Mouse (Mus musculus) neural tube, embryonic 12.5 days (tissue): ENCODE measurements at regions not wholly inside any gene's neighbourhood (a gene's known extent, or its start where the extent isn't known, plus 50 kb on each side); places are given as distances from the start of the nearest gene placed in this dataset.

Experiments used
- ATAC-seq: fragments of 200-750 bp; cut with Nextera tagmentation; 2 replicates; pipeline ENCODE4 v1.8.0; 2017; ENCODE audit warnings: low read depth, mild to moderate bottlenecking, moderate TSS enrichment, moderate library complexity; ENCODE audit not compliant: low FRiP score
- H3K27ac ChIP-seq: fragments of 300-500 bp; sonication (generic); 2 replicates; pipeline ENCODE4 v1.5.1; 2016
- H3K27me3 ChIP-seq: fragments of 300-500 bp; sonication (generic); replicated peaks from 2 replicates; pipeline ENCODE4 v1.6.1; 2016; ENCODE audit warnings: mild to moderate bottlenecking
- H3K36me3 ChIP-seq: fragments of 300-500 bp; sonication (generic); 2 replicates; pipeline ENCODE4 v1.6.1; 2016; ENCODE audit warnings: mild to moderate bottlenecking
- H3K4me1 ChIP-seq: fragments of 300-500 bp; sonication (generic); 2 replicates; pipeline ENCODE4 v1.6.1; 2016
- H3K4me2 ChIP-seq: fragments of 300-500 bp; sonication (generic); replicated peaks from 2 replicates; pipeline ENCODE4 v1.6.1; 2016; ENCODE audit warnings: mild to moderate bottlenecking
- H3K4me3 ChIP-seq: fragments of 300-500 bp; sonication (generic); 2 replicates; pipeline ENCODE4 v1.5.1; 2016
- H3K9ac ChIP-seq: fragments of 300-500 bp; sonication (generic); 2 replicates; pipeline ENCODE4 v1.6.1; 2016; ENCODE audit warnings: mild to moderate bottlenecking
- H3K9me3 ChIP-seq: fragments of 300-500 bp; sonication (generic); 2 replicates; pipeline ENCODE4 v1.6.1; 2016; ENCODE audit warnings: mild to moderate bottlenecking
- WGBS: fragments of 180-500 bp; shearing (Covaris S2); methylation state at CpG from one replicate; pipeline ENCODE4 v1.1.7; 2016; 5-methylcytosine and 5-hydroxymethylcytosine counted together

GRCm38 (mm10) chr5:111968701-111969100, 235.0 kb downstream of the Gm26897 start:
- Histone ChIP-seq H3K27me3 (no peaks in the 10 kb centered on the region), H3K27ac (no peak overlapping the region), H3K4me3 (no peak overlapping the region), H3K4me2 (no peak overlapping the region), H3K9ac (no peak overlapping the region), H3K9me3 (no peaks in the 10 kb centered on the region), H3K36me3 (no peaks in the 10 kb centered on the region), H3K4me1 (no peaks in the 10 kb centered on the region; the same call in 1 of the 2 replicates)
- WGBS: 82% methylated on average over 1 of the region's 1 CpGs
- no peak for ATAC-seq

- H3K9ac ChIP-seq: no peak overlapping the region
- H3K9me3 ChIP-seq: peaks cover 10% of the 10 kb centered on the region
- H3K4me2 ChIP-seq: no peak overlapping the region
- peaks cover 4% of the 10 kb centered on the region; the same call in 1 of the 2 replicates for H3K4me1 ChIP-seq
- no peaks in the 10 kb centered on the region for H3K27me3 ChIP-seq
- H3K4me3 ChIP-seq: no peak overlapping the region
- 89% methylated on average over 3 of the region's 3 CpGs for WGBS
- no peak for ATAC-seq
- no peaks in the 10 kb centered on the region for H3K36me3 ChIP-seq
- no peak overlapping the region for H3K27ac ChIP-seq
These were observed 237.5 kb downstream of the Gm26897 start for GRCm38 (mm10) chr5:111971193-111971592.

- H3K4me3 ChIP-seq: no peak overlapping the region
- peaks cover 4% of the 10 kb centered on the region; the same call in 1 of the 2 replicates for H3K4me1 ChIP-seq
- H3K9ac ChIP-seq: no peak overlapping the region
- H3K27ac ChIP-seq: no peak overlapping the region
- no peaks in the 10 kb centered on the region for H3K36me3 ChIP-seq
- WGBS: 79% methylated on average over 3 of the region's 3 CpGs
- H3K27me3 ChIP-seq: no peaks in the 10 kb centered on the region
- ATAC-seq: no peak
- H3K9me3 ChIP-seq: peaks cover 10% of the 10 kb centered on the region
- H3K4me2 ChIP-seq: no peak overlapping the region
These were observed 238.2 kb downstream of the Gm26897 start for GRCm38 (mm10) chr5:111971952-111972351.

DNA sequence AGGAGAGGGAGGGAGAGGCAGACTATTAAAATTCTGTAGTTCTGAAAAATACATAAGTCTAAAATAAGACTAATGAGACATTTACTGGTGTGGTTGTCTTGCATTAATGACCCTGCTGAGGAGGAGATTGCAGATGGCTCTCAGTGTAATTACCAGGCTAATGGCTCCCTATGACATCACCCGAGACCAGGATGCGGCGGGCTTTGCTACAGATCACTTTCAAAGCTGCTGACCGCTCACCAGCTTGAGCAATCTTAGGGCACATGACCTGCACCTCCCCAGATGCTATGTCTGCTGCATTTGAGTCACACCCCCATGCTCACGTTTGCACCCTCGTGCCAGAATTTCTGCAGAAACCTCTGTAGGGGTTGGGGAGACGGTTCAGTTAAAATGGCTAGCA, 242.0 kb downstream of the Gm26897 start:
- H3K27ac ChIP-seq: 0 out of 2 replicates have a peak overlapping the region, but pooled peaks have one; percentile 32
- 7% methylated on average over 7 of the region's 7 CpGs for WGBS
- H3K36me3 ChIP-seq: no peaks in the 10 kb centered on the region
- peaks cover 10% of the 10 kb centered on the region for H3K9me3 ChIP-seq
- no peak overlapping the region for H3K4me3 ChIP-seq
- H3K4me1 ChIP-seq: 0 out of 2 replicates have a peak, but pooled peaks cover 4% of the 10 kb centered on the region
- ATAC-seq: 0 out of 2 replicates have a peak, but pooled peaks have one; percentile 21
- H3K9ac ChIP-seq: no peak overlapping the region
- H3K27me3 ChIP-seq: no peaks in the 10 kb centered on the region
- no peak overlapping the region for H3K4me2 ChIP-seq

- Histone ChIP-seq H3K36me3 (no peaks in the 10 kb centered on the region), H3K4me3 (no peak overlapping the region), H3K4me1 (peaks cover 4% of the 10 kb centered on the region; the same call in 1 of the 2 replicates), H3K4me2 (no peak overlapping the region), H3K9me3 (peaks cover 6% of the 10 kb centered on the region), H3K9ac (no peak overlapping the region), H3K27me3 (no peaks in the 10 kb centered on the region), H3K27ac (no peak overlapping the region)
- no peak for ATAC-seq
- WGBS: 89% methylated on average over 3 of the region's 3 CpGs
These were observed 245.9 kb downstream of the Gm26897 start for GRCm38 (mm10) chr5:111979601-111980000.

GRCm38 (mm10) chr5:111982106-111982505, 248.4 kb downstream of the Gm26897 start:
- H3K9me3 ChIP-seq: no peaks in the 10 kb centered on the region
- no peak overlapping the region for H3K27ac ChIP-seq
- 93% methylated on average over 2 of the region's 2 CpGs for WGBS
- no peak overlapping the region for H3K4me3 ChIP-seq
- H3K4me1 ChIP-seq: no peaks in the 10 kb centered on the region; the same call in 1 of the 2 replicates
- ATAC-seq: no peak
- no peak overlapping the region for H3K9ac ChIP-seq
- H3K4me2 ChIP-seq: no peak overlapping the region
- no peaks in the 10 kb centered on the region for H3K27me3 ChIP-seq
- no peaks in the 10 kb centered on the region for H3K36me3 ChIP-seq

GRCm38 (mm10) chr5:111985997-111986396, 252.3 kb downstream of the Gm26897 start:
- Histone ChIP-seq H3K4me1 (no peaks in the 10 kb centered on the region; the same call in 1 of the 2 replicates), H3K27me3 (no peaks in the 10 kb centered on the region), H3K9me3 (no peaks in the 10 kb centered on the region), H3K4me2 (no peak overlapping the region), H3K9ac (no peak overlapping the region), H3K27ac (no peak overlapping the region), H3K4me3 (no peak overlapping the region), H3K36me3 (no peaks in the 10 kb centered on the region)
- ATAC-seq: no peak
- 67% methylated on average over 8 of the region's 8 CpGs for WGBS

DNA sequence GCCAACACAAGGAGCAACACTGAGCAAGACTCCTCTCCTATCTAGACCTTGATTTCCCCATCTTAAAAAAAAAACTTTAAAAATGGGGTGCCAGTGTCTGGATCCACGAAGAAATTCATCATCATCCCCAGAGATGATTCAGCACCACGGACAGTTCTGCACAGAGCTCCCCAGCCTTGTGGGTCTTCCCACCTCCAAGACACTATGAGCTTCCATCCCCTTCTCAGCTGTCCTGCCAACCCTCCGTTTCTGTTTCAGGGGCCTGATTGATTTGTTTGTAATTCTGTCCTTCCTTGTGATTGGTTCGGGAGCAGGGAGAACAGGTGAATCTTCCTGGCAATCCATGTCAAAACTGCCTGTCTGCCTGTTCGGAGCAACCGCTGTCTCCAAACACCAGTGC, 253.3 kb downstream of the Gm26897 start:
- H3K9me3 ChIP-seq: no peaks in the 10 kb centered on the region
- H3K9ac ChIP-seq: no peak overlapping the region
- no peak overlapping the region for H3K4me3 ChIP-seq
- no peaks in the 10 kb centered on the region; the same call in 1 of the 2 replicates for H3K4me1 ChIP-seq
- ATAC-seq: no peak
- WGBS: 57% methylated on average over 6 of the region's 6 CpGs
- H3K4me2 ChIP-seq: no peak overlapping the region
- H3K36me3 ChIP-seq: no peaks in the 10 kb centered on the region
- H3K27me3 ChIP-seq: peaks cover 7% of the 10 kb centered on the region
- no peak overlapping the region for H3K27ac ChIP-seq

DNA sequence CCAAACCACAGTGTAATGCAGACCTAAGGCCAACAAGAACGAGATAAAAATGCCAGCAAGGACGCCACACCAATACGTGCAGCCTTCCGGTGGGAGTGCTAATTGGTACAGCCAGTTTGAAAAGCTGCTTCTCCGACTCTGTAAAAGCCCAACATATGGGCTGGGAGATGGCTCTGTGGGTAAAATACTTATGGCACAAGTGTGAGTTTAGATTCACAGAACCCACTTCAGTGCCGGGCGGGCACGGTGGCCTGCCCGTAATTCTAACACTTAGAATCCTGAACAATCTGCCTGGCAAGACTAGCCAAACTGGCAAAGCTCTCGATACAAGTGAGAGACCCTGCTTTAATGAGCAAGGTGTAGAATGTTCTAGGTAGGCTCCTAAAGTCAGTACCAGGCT, 258.1 kb downstream of the Gm26897 start:
- peaks cover 3% of the 10 kb centered on the region; the same call in 1 of the 2 replicates for H3K4me1 ChIP-seq
- H3K4me3 ChIP-seq: no peak overlapping the region
- no peaks in the 10 kb centered on the region for H3K9me3 ChIP-seq
- H3K4me2 ChIP-seq: no peak overlapping the region
- H3K9ac ChIP-seq: no peak overlapping the region
- ATAC-seq: no peak
- no peak overlapping the region for H3K27ac ChIP-seq
- H3K36me3 ChIP-seq: no peaks in the 10 kb centered on the region
- WGBS: 90% methylated on average over 10 of the region's 10 CpGs
- H3K27me3 ChIP-seq: peaks cover 7% of the 10 kb centered on the region

- no peak for ATAC-seq
- no peak overlapping the region for H3K27ac ChIP-seq
These were observed 259.1 kb downstream of the Cryba4 start for GRCm38 (mm10) chr5:111993221-111993620.

GRCm38 (mm10) chr5:111993930-111994329, 258.4 kb downstream of the Cryba4 start:
- Histone ChIP-seq H3K27ac (no peak overlapping the region), H3K4me3 (no peak overlapping the region), H3K9ac (no peak overlapping the region), H3K9me3 (no peaks in the 10 kb centered on the region), H3K4me1 (peaks cover 6% of the 10 kb centered on the region; the same call in 1 of the 2 replicates), H3K36me3 (no peaks in the 10 kb centered on the region), H3K27me3 (peaks cover 7% of the 10 kb centered on the region), H3K4me2 (no peak overlapping the region)
- 80% methylated on average over 9 of the region's 9 CpGs for WGBS
- ATAC-seq: no peak

More at GRCm38 (mm10) chr5:111993221-111993620, 259.1 kb downstream of the Cryba4 start:
- Histone ChIP-seq H3K9me3 (no peaks in the 10 kb centered on the region), H3K4me3 (no peak overlapping the region), H3K4me2 (no peak overlapping the region), H3K4me1 (peaks cover 6% of the 10 kb centered on the region; the same call in 1 of the 2 replicates), H3K9ac (no peak overlapping the region), H3K27me3 (peaks cover 7% of the 10 kb centered on the region), H3K36me3 (no peaks in the 10 kb centered on the region)
- WGBS: 46% methylated on average over 7 of the region's 7 CpGs

- no peaks in the 10 kb centered on the region for H3K9me3 ChIP-seq
- H3K4me3 ChIP-seq: no peak overlapping the region
- no peak overlapping the region for H3K4me2 ChIP-seq
- H3K36me3 ChIP-seq: no peaks in the 10 kb centered on the region
- ATAC-seq: no peak
- H3K27ac ChIP-seq: no peak overlapping the region
- no peak overlapping the region for H3K9ac ChIP-seq
- peaks cover 8% of the 10 kb centered on the region for H3K4me1 ChIP-seq
- 49% methylated on average over 3 of the region's 3 CpGs for WGBS
- H3K27me3 ChIP-seq: peaks cover 2% of the 10 kb centered on the region; the same call in 1 of the 2 replicates
These were observed 255.5 kb downstream of the Cryba4 start for GRCm38 (mm10) chr5:111996806-111997205.
